Mouse (Mus musculus) CH12.LX (cell line): Measurements from ENCODE around the gene Fbln1. TPM values are rescaled to one million over a fixed set of nuclear protein-coding genes. Genes with fewer than 3 reads are reported as not detected.

Source experiments
- DNase-seq: peaks from one replicate; pipeline ENCODE4 v3.0.0-alpha.2; 2013; ENCODE audit errors: extremely low read depth
- H3K27ac ChIP-seq: 2 replicates; pipeline ENCODE4 v1.5.1; 2012; ENCODE audit warnings: low read depth, mild to moderate bottlenecking, control low read depth, moderate library complexity; ENCODE audit not compliant: insufficient read depth
- H3K27me3 ChIP-seq: replicated peaks from 2 replicates; pipeline ENCODE3; 2012; ENCODE audit warnings: inconsistent platforms
- H3K36me3 ChIP-seq, 2 experiments: replicated peaks in 1 of 2; 2 replicates each; pipeline versions ENCODE3 to v1.6.1; 2012; ENCODE audit warnings: inconsistent platforms in 1 of 2, low read length in 1 of 2, mild to moderate bottlenecking in 1 of 2, mixed read lengths in 1 of 2, moderate library complexity in 1 of 2; ENCODE audit not compliant: control insufficient read depth in 1 of 2, insufficient read depth in 1 of 2
- H3K4me1 ChIP-seq, 2 experiments: 2 replicates each; pipeline ENCODE4 v1.6.1; 2012; ENCODE audit warnings: inconsistent platforms in 1 of 2, moderate library complexity in 1 of 2; ENCODE audit not compliant: insufficient read depth in 2 of 2, control insufficient read depth in 1 of 2
- H3K4me2 ChIP-seq: 2 replicates; pipeline ENCODE4 v1.6.1; 2012; ENCODE audit warnings: low read depth, mild to moderate bottlenecking, control low read depth; ENCODE audit not compliant: poor library complexity, insufficient read depth, severe bottlenecking
- H3K4me3 ChIP-seq, 3 experiments: fragments of 150-350 bp in 1 of 3; sonication (generic) in 1 of 3; replicated peaks in 1 of 3; 2 replicates each; pipeline versions ENCODE3 to v1.5.1; 2011 to 2012; ENCODE audit warnings: low read depth in 2 of 3, low read length in 2 of 3, mild to moderate bottlenecking in 2 of 3, moderate library complexity in 2 of 3, control low read depth in 1 of 3, improper control_type of control experiment in 1 of 3, inconsistent platforms in 1 of 3, mixed read lengths in 1 of 3; ENCODE audit not compliant: poor library complexity in 1 of 3
- H3K79me2 ChIP-seq: replicated peaks from 2 replicates; pipeline ENCODE4 v1.6.1; 2012; ENCODE audit warnings: mild to moderate bottlenecking, moderate library complexity; ENCODE audit not compliant: control insufficient read depth, poor library complexity, insufficient read depth, severe bottlenecking; ENCODE audit errors: extremely low read depth
- H3K9ac ChIP-seq: 2 replicates; pipeline ENCODE4 v1.6.1; 2012; ENCODE audit warnings: low read depth, mild to moderate bottlenecking, control low read depth, moderate library complexity; ENCODE audit not compliant: insufficient read depth
- H3K9me3 ChIP-seq: replicated peaks from 2 replicates; pipeline ENCODE3; 2012; ENCODE audit warnings: low read length, inconsistent platforms, mixed read lengths
- BHLHE40 ChIP-seq: IDR thresholded peaks from 2 replicates; pipeline ENCODE4 v1.6.1; 2011; ENCODE audit warnings: mild to moderate bottlenecking, low read depth, low read length, improper control_type of control experiment
- ELF1 ChIP-seq: IDR thresholded peaks from 2 replicates; pipeline ENCODE4 v1.6.1; 2014; ENCODE audit warnings: low read depth, mild to moderate bottlenecking, inconsistent platforms, low read length, improper control_type of control experiment
- EP300 ChIP-seq: IDR thresholded peaks from 2 replicates; pipeline ENCODE4 v1.6.1; 2011; ENCODE audit warnings: low read length, improper control_type of control experiment
- ETS1 ChIP-seq: conservative IDR thresholded peaks from 2 replicates; pipeline ENCODE4 v1.6.1; 2012; ENCODE audit warnings: low read depth, mild to moderate bottlenecking, inconsistent platforms, low read length, improper control_type of control experiment, moderate library complexity
- HCFC1 ChIP-seq: IDR thresholded peaks from 2 replicates; pipeline ENCODE4 v1.6.1; 2012; ENCODE audit warnings: low read depth, mild to moderate bottlenecking, inconsistent platforms, low read length, improper control_type of control experiment
- JUN ChIP-seq: IDR thresholded peaks from 2 replicates; pipeline ENCODE4 v1.6.1; 2011; ENCODE audit warnings: low read depth, mild to moderate bottlenecking, low read length, improper control_type of control experiment, moderate library complexity; ENCODE audit not compliant: insufficient read depth
- MAFK ChIP-seq: IDR thresholded peaks from 2 replicates; pipeline ENCODE4 v1.6.1; 2011; ENCODE audit warnings: low read length, improper control_type of control experiment; ENCODE audit not compliant: insufficient replicate concordance
- MAX ChIP-seq: IDR thresholded peaks from 2 replicates; pipeline ENCODE4 v1.6.1; 2011; ENCODE audit warnings: low read length, improper control_type of control experiment
- MXI1 ChIP-seq: IDR thresholded peaks from 2 replicates; pipeline ENCODE4 v1.6.1; 2011; ENCODE audit warnings: mild to moderate bottlenecking, low read depth, low read length, improper control_type of control experiment
- MYC ChIP-seq: IDR thresholded peaks from 2 replicates; pipeline ENCODE4 v1.6.1; 2011; ENCODE audit warnings: low read depth, mild to moderate bottlenecking, improper control_type of control experiment, low read length
- NELFE ChIP-seq: IDR thresholded peaks from 2 replicates; pipeline ENCODE4 v1.6.1; 2011; ENCODE audit warnings: low read depth, low read length, improper control_type of control experiment
- PAX5 ChIP-seq: IDR thresholded peaks from 2 replicates; pipeline ENCODE4 v1.6.1; 2012; ENCODE audit warnings: low read length, inconsistent platforms, mixed read lengths
- RAD21 ChIP-seq: IDR thresholded peaks from 2 replicates; pipeline ENCODE4 v1.6.1; 2011; ENCODE audit warnings: low read depth, mild to moderate bottlenecking, low read length, improper control_type of control experiment, moderate library complexity
- SIN3A ChIP-seq: IDR thresholded peaks from 2 replicates; pipeline ENCODE4 v1.6.1; 2012; ENCODE audit warnings: low read length, improper control_type of control experiment, inconsistent platforms
- SMC3 ChIP-seq: IDR thresholded peaks from 2 replicates; pipeline ENCODE4 v1.6.1; 2011; ENCODE audit warnings: low read depth, low read length, improper control_type of control experiment
- TBP ChIP-seq: conservative IDR thresholded peaks from 2 replicates; pipeline ENCODE4 v1.6.1; 2011; ENCODE audit warnings: low read depth, low read length, improper control_type of control experiment
- TCF12 ChIP-seq: IDR thresholded peaks from 2 replicates; pipeline ENCODE4 v1.6.1; 2014; ENCODE audit warnings: low read depth, mild to moderate bottlenecking, inconsistent platforms, low read length, improper control_type of control experiment
- UBTF ChIP-seq: IDR thresholded peaks from 2 replicates; pipeline ENCODE4 v1.6.1; 2012; ENCODE audit warnings: low read depth, mild to moderate bottlenecking, inconsistent platforms, low read length, improper control_type of control experiment, moderate library complexity
- ZC3H11A ChIP-seq: IDR thresholded peaks from 2 replicates; pipeline ENCODE4 v1.6.1; 2012; ENCODE audit warnings: low read depth, mild to moderate bottlenecking, inconsistent platforms, low read length, improper control_type of control experiment
- ZNF384 ChIP-seq: IDR thresholded peaks from 2 replicates; pipeline ENCODE4 v1.6.1; 2012; ENCODE audit warnings: low read depth, low read length, improper control_type of control experiment, inconsistent platforms
- dilution Hi-C: fragments of 300-500 bp; cut with MboI; formaldehyde crosslinking; loops from 2 replicates; pipeline ENCODE4 v1.14.3; 2020; ENCODE audit warnings: low sequenced_read_pairs; ENCODE audit not compliant: extremely low pct_unique_long_range_greater_than_20kb, extremely low pct_ligation_motif_present
- in situ Hi-C: fragments of 300-500 bp; cut with MboI; formaldehyde crosslinking; loops from 3 replicates; pipeline ENCODE4 v1.14.3; 2019; ENCODE audit warnings: low sequenced_read_pairs, low pct_ligation_motif_present, low pct_unique_long_range_greater_than_20kb, mixed read lengths
- polyA plus RNA-seq: library from polyadenylated mRNA; unstranded; fragments of >175 nt; gene quantifications from 2 replicates; pipeline ENCODE4 v1.2.1, GENCODE M21; 2012; ENCODE audit warnings: low read depth; ENCODE audit not compliant: insufficient read length
- total RNA-seq, 2 experiments: library from RNA; depleted of rRNA; stranded (reverse); fragments of 300-350 nt in 1 of 2; fragments of >200 nt in 1 of 2; gene quantifications; 2 replicates each; pipeline ENCODE4 v1.2.3; 2012 to 2014

Gene Fbln1
- total and polyA plus RNA-seq, 3 experiments: 1.4 TPM; not detected in 2

DNA sequence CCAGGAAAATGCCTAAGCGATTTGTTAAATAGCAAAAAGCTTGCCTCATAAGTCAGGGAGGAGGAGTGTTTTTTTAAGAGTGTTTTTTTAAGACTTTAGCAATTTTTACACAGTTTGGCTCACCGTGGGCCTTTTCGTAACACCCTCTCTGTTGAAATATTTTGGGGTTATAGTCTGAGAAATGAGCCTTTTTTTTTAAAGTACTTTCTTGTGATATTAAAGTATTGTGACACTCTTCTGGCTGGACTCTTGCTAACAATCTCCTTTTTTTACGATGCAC, 26.4 kb downstream of the Fbln1 start:
- peaks cover 14 to 16% of the 10 kb centered on the region in 2 experiments; a peak in 3 of 4 replicates for H3K4me1 ChIP-seq
- no peak overlapping the region for H3K4me2 ChIP-seq
- H3K9ac ChIP-seq: no peak overlapping the region
- H3K9me3 ChIP-seq: no peaks in the 10 kb centered on the region
- DNase-seq: no peak
- H3K36me3 ChIP-seq: no peaks in the 10 kb centered on the region
- H3K4me3 ChIP-seq: no peak overlapping the region
- in situ Hi-C loops (no loop called here), dilution Hi-C loops (no loop called here)
- TF ChIP-seq ZC3H11A (no peak), SMC3 (no peak), MAFK (no peak), TCF12 (no peak), MAX (no peak), BHLHE40 (no peak), JUN (no peak), EP300 (no peak), UBTF (no peak), NELFE (no peak), PAX5 (no peak), ETS1 (no peak)
- no peak overlapping the region for H3K27ac ChIP-seq
- peaks cover 55% of the 10 kb centered on the region for H3K27me3 ChIP-seq
- H3K79me2 ChIP-seq: no peaks in the 10 kb centered on the region

DNA sequence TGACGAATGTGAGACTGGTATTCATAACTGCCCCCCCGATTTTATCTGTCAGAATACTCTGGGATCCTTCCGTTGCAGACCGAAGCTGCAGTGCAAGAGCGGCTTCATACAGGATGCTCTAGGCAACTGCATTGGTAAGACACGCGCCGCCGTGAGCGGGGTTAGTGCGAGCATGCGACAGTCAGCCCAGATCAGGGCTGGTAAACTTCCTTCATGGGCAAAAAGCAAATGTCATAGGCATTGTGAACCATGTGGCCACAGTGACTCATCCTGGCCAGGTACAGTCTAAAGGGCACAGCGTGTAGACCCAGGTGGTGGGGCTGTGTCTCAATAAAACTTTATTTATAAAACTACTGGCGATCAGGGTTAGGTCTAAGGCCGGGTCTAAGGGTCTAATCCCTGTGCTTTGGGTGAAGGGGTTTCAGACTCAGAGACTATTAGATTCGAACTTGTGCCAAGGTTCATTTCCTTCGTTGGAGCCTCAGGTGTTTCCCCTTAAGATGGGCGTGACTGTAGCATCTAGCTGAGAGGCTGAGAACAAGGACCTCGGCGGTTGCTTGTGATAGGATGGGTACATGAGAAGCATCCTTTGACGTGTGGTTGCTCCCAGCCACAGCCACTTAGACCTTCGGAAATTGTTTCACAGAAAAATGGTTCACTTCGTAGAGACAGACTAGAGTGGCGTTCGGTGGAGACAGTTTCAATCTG, 26.9 kb downstream of the Fbln1 start:
- Histone ChIP-seq H3K27ac (peak overlapping the region; percentile 24; the same call in 1 of the 2 replicates), H3K4me3 (no peak overlapping the region), H3K9ac (no peak overlapping the region), H3K4me2 (peak overlapping the region; percentile 74; the same call in 1 of the 2 replicates), H3K4me1 (peaks cover 14 to 16% of the 10 kb centered on the region in 2 experiments; a peak in 3 of 4 replicates), H3K9me3 (no peaks in the 10 kb centered on the region), H3K36me3 (no peaks in the 10 kb centered on the region), H3K79me2 (no peaks in the 10 kb centered on the region), H3K27me3 (peaks cover 56% of the 10 kb centered on the region)
- TF ChIP-seq TBP (no peak), TCF12 (no peak), MYC (no peak), ZNF384 (no peak), HCFC1 (no peak), ELF1 (no peak), MXI1 (0 out of 2 replicates have a peak, but pooled peaks have one; percentile 28), EP300 (0 out of 2 replicates have a peak, but pooled peaks have one; percentile 20), RAD21 (no peak), SIN3A (no peak)
- in situ Hi-C loops (no loop called here), dilution Hi-C loops (no loop called here)
- peak; percentile 13 for DNase-seq
